Mouse (Mus musculus): ENCODE data around the gene Rexo1.

The Rexo1 gene

GRCm38 (mm10) chr10:80504724-80505123 lies 56.6 kb downstream of the Rexo1 start:
- DNase-seq (ENCODE audit: low spot score in 2 of 2): no peak

- peak; percentile 13 to 34 for DNase-seq (ENCODE audit: low spot score in 2 of 2)
These were observed 57.6 kb downstream of the Rexo1 start for GRCm38 (mm10) chr10:80503599-80504220.

- no peak for DNase-seq (ENCODE audit: low spot score in 2 of 2)
These were observed 58.5 kb downstream of the Rexo1 start for GRCm38 (mm10) chr10:80502819-80503314.

DNA sequence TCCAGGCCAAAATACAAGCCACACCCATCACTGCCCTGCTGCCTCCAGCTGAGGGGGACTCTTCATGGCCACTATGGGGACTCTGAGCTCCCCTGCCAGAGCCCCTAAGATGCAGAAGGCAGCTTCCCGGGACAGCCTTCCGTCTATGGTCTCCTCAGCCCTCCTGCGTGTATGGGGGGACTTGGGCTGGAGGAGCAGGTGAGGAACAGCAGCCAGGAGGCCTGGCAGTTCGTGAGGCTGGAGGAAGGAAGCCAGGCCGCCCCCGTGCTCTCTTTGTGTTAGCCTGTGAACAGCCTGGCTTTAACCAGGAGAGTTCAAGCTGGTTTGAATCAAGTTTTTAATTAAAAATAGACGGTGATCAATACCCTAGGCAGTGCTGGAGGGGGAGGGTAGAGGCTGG lies 59.1 kb downstream of the Rexo1 start:
- no peak for DNase-seq (ENCODE audit: low spot score in 2 of 2)

- DNase-seq (ENCODE audit: low spot score in 2 of 2): no peak
These were observed 64.9 kb downstream of the Rexo1 start for GRCm38 (mm10) chr10:80496421-80496820.

GRCm38 (mm10) chr10:80495901-80496300 lies 65.5 kb downstream of the Rexo1 start:
- no peak for DNase-seq (ENCODE audit: low spot score in 2 of 2)

DNA sequence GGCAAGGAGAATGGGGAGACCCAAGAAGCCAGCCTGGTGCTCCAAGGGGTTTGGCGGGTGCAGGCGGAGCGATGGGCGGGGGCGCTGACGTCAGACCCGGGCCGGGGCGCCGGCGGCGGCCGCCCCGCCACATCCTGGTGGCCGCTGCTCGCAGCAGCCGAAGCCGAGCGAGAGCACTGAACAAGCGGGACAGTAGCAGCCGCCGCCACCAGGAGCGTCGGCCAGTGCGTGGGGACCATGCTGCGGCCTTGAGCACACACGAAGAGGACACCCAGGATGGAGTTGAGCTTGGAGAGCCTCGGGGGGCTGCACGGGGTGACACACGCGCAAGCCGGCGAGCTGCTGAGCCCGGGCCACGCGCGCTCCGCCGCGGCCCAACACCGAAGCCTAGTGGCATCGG lies 66.6 kb downstream of the Rexo1 start, which contains the start of gene Onecut3:
Onecut3 (plus strand) TSS at position 104 of the 400 bp plus-strand sequence.
- DNase-seq (ENCODE audit: low spot score in 2 of 2): no peak

All from heart, adult 9 months (tissue).